Mouse (Mus musculus): ENCODE results near the gene Cdh13.

The Cdh13 gene

GRCm38 (mm10) chr8:118306957-118307356 lies 23.4 kb downstream of the Cdh13 start:
- DNase-seq (ENCODE audit: low spot score) = no peak

GRCm38 (mm10) chr8:118309106-118309505 lies 25.6 kb downstream of the Cdh13 start:
- no peak for DNase-seq (ENCODE audit: low spot score)

- DNase-seq (ENCODE audit: low spot score) = no peak
These were observed 30.1 kb downstream of the Cdh13 start for GRCm38 (mm10) chr8:118313426-118314187.

- DNase-seq (ENCODE audit: low spot score) = no peak
These were observed 30.6 kb downstream of the Cdh13 start for GRCm38 (mm10) chr8:118314188-118314563.

GRCm38 (mm10) chr8:118314932-118315331 lies 31.4 kb downstream of the Cdh13 start:
- DNase-seq (ENCODE audit: low spot score) = no peak

GRCm38 (mm10) chr8:118316440-118316839 lies 32.9 kb downstream of the Cdh13 start:
- no peak for DNase-seq (ENCODE audit: low spot score)

GRCm38 (mm10) chr8:118320566-118320965 lies 37.0 kb downstream of the Cdh13 start:
- DNase-seq (ENCODE audit: low spot score) = no peak

- DNase-seq (ENCODE audit: low spot score) = no peak
These were observed 39.9 kb downstream of the Cdh13 start for GRCm38 (mm10) chr8:118323421-118323820.

GRCm38 (mm10) chr8:118334933-118335332 lies 51.4 kb downstream of the Cdh13 start:
- DNase-seq (ENCODE audit: low spot score) = no peak

GRCm38 (mm10) chr8:118339711-118340110 lies 56.2 kb downstream of the Cdh13 start:
- DNase-seq (ENCODE audit: low spot score) = no peak

GRCm38 (mm10) chr8:118343267-118343666 lies 59.7 kb downstream of the Cdh13 start:
- DNase-seq (ENCODE audit: low spot score) = no peak

GRCm38 (mm10) chr8:118348710-118349489 lies 65.4 kb downstream of the Cdh13 start:
- DNase-seq (ENCODE audit: low spot score) = no peak

- DNase-seq (ENCODE audit: low spot score) = no peak
These were observed 66.6 kb downstream of the Cdh13 start for GRCm38 (mm10) chr8:118350136-118350535.

- no peak for DNase-seq (ENCODE audit: low spot score)
These were observed 69.5 kb downstream of the Cdh13 start for GRCm38 (mm10) chr8:118353022-118353421.

GRCm38 (mm10) chr8:118357067-118357466 lies 73.5 kb downstream of the Cdh13 start:
- no peak for DNase-seq (ENCODE audit: low spot score)

GRCm38 (mm10) chr8:118357596-118357995 lies 74.1 kb downstream of the Cdh13 start:
- DNase-seq (ENCODE audit: low spot score) = no peak

GRCm38 (mm10) chr8:118363781-118364180 lies 80.2 kb downstream of the Cdh13 start:
- no peak for DNase-seq (ENCODE audit: low spot score)

GRCm38 (mm10) chr8:118373092-118373491 lies 89.6 kb downstream of the Cdh13 start:
- DNase-seq (ENCODE audit: low spot score) = no peak

- no peak for DNase-seq (ENCODE audit: low spot score)
These were observed 91.2 kb downstream of the Cdh13 start for GRCm38 (mm10) chr8:118374738-118375137.

GRCm38 (mm10) chr8:118376791-118377190 lies 93.3 kb downstream of the Cdh13 start:
- no peak for DNase-seq (ENCODE audit: low spot score)

- no peak for DNase-seq (ENCODE audit: low spot score)
These were observed 95.5 kb downstream of the Cdh13 start for GRCm38 (mm10) chr8:118378985-118379384.

- no peak for DNase-seq (ENCODE audit: low spot score)
These were observed 96.1 kb downstream of the Cdh13 start for GRCm38 (mm10) chr8:118379657-118380056.

- no peak for DNase-seq (ENCODE audit: low spot score)
These were observed 96.5 kb downstream of the Cdh13 start for GRCm38 (mm10) chr8:118380058-118380457.

Data from urinary bladder, postnatal 10 days (tissue).